Mouse (Mus musculus) lung, embryonic 15.5 days (tissue): ENCODE results near the gene Tsg101. TPM values are rescaled to one million over a fixed set of nuclear protein-coding genes. Genes with fewer than 3 reads are reported as not detected.
"Not testable (repeated sequence)": the region's sequence is repeated elsewhere in the genome, so short reads cannot be mapped to it uniquely, and the experiment has no call there.

Source experiments
- ATAC-seq: fragments of 200-750 bp; cut with Nextera tagmentation; 2 replicates; pipeline ENCODE4 v1.8.0; 2017; ENCODE audit warnings: moderate number of reproducible peaks, borderline replicate concordance; ENCODE audit not compliant: low FRiP score, low TSS enrichment; ENCODE audit errors: extremely low read depth
- H3K27ac ChIP-seq: fragments of 300-500 bp; sonication (generic); 2 replicates; pipeline ENCODE4 v1.5.1; 2015; ENCODE audit warnings: moderate library complexity, mild to moderate bottlenecking, inconsistent platforms
- H3K27me3 ChIP-seq: fragments of 300-500 bp; sonication (generic); 2 replicates; pipeline ENCODE4 v1.6.1; 2015; ENCODE audit warnings: inconsistent platforms
- H3K36me3 ChIP-seq: fragments of 300-500 bp; sonication (generic); 2 replicates; pipeline ENCODE4 v1.6.1; 2015; ENCODE audit warnings: inconsistent platforms
- H3K4me1 ChIP-seq: fragments of 300-500 bp; sonication (generic); 2 replicates; pipeline ENCODE4 v1.6.1; 2015; ENCODE audit warnings: inconsistent platforms
- H3K4me2 ChIP-seq: fragments of 300-500 bp; sonication (generic); 2 replicates; pipeline ENCODE4 v1.6.1; 2015; ENCODE audit warnings: inconsistent platforms, mild to moderate bottlenecking, moderate library complexity
- H3K4me3 ChIP-seq: fragments of 300-500 bp; sonication (generic); 2 replicates; pipeline ENCODE4 v1.5.1; 2015; ENCODE audit warnings: mild to moderate bottlenecking, inconsistent platforms
- H3K9ac ChIP-seq: fragments of 300-500 bp; sonication (generic); 2 replicates; pipeline ENCODE4 v1.6.1; 2015; ENCODE audit warnings: inconsistent platforms
- H3K9me3 ChIP-seq: fragments of 300-500 bp; sonication (generic); 2 replicates; pipeline ENCODE4 v1.6.1; 2016; ENCODE audit warnings: inconsistent platforms
- WGBS: fragments of 180-500 bp; shearing (Covaris S2); methylation state at CpG from one replicate; pipeline ENCODE4 v1.1.7; 2015; 5-methylcytosine and 5-hydroxymethylcytosine counted together
- polyA plus RNA-seq: library from polyadenylated mRNA; unstranded; fragments of >200 nt; fragmentation: Nextera tagmentation; extraction: Ambion mirVana; gene quantifications from 2 replicates; pipeline ENCODE4 v1.2.1, GENCODE M21; 2015

Tsg101 gene
- polyA plus RNA-seq, 1 experiment from 2014 or later: 163 TPM

DNA sequence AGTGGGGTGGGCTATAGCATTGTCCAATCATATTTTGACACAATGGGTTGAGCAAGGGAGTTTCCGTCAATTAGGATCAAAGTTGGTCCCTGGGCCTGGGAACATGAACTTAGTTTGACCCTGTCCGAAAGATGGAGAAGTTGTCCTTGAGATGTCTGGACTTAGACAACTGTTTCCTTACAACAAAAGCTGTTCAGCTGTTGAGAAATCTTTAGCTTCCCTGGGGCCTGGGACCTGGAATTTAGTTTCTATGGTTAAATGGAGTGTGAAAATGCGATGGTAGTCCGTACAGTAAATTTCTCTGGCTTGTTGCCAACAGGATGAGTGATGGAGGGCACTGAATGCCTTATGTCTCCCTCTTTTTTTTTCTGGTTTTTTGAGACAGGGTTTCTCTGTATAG lies 2.3 kb upstream of the Tsg101 start:
- Histone ChIP-seq H3K4me2 (no peak overlapping the region), H3K27me3 (no peaks in the 10 kb centered on the region), H3K4me3 (no peak overlapping the region), H3K9ac (no peak overlapping the region), H3K4me1 (peaks cover 30% of the 10 kb centered on the region), H3K27ac (no peak overlapping the region), H3K36me3 (no peaks in the 10 kb centered on the region; the same call in 1 of the 2 replicates), H3K9me3 (no peaks in the 10 kb centered on the region)
- WGBS: 41% methylated on average over 4 of the region's 4 CpGs
- ATAC-seq: no peak

DNA sequence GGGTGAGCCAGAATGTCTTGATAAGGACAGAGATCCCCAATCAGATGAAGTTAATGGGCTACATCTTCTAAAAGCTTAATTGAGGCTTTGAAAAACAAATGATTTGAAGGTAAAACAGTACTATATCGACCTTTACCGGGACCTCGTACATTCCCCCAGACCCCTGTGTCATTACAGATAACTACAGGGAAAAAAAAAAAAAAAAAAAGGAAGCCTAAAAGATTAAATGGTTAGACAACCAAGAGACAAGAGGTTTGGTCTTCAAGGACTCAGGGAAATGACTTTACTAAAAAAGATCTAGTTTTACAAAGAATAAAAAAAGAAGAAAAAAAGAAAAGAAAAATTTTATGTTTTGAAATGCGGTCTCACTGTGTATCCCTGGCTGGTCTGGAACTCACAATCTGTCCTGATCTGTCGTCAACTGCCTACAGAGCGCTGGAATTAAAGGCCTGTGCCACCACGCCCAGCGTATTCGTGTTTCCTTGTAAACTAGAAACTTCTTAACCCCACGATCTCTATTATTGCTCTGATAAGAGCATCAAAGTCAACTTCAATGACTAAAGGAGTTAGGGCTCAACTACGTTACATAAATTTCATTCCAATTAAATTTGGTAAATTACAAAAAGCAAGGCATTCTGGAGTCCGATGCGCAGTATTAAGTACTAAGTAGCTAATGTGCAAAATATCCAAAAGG lies 944 bp downstream of the Tsg101 start:
- peaks cover 3% of the 10 kb centered on the region; the same call in 1 of the 2 replicates for H3K36me3 ChIP-seq

DNA sequence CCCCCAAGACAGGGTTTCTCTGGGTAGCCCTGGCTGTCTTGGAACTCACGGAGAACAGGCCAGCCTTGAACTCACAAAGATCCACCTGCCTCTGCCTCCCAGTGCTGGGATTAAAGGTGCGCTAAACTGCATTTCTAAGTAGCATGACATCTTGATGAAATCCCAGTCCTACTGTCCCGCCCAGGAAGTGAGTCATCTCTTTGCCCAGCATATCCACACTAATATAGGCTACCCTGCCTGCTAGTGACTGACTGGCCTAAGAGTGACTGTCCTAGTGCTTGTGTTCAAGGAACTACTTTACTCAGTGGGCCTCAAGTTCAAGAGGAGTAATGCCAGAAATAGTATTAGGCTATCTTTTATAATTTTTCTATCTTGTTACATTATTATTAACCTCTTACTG lies 3.4 kb downstream of the Tsg101 start:
- 88% methylated on average over 3 of the region's 3 CpGs for WGBS
- Histone ChIP-seq H3K9me3 (no peaks in the 10 kb centered on the region), H3K36me3 (peaks cover 20% of the 10 kb centered on the region), H3K4me2 (no peak overlapping the region), H3K27me3 (no peaks in the 10 kb centered on the region), H3K4me3 (no peak overlapping the region), H3K9ac (no peak overlapping the region), H3K27ac (no peak overlapping the region), H3K4me1 (peaks cover 32% of the 10 kb centered on the region)
- no peak for ATAC-seq

More for the DNA sequence above, 944 bp downstream of the Tsg101 start:
- Histone ChIP-seq H3K4me1 (peaks cover 37% of the 10 kb centered on the region), H3K27ac (peak overlapping the region; percentile 98), H3K4me2 (peak overlapping the region; percentile 70), H3K9ac (peak overlapping the region; percentile 94), H3K9me3 (no peaks in the 10 kb centered on the region), H3K4me3 (peak overlapping the region; percentile 75), H3K27me3 (no peaks in the 10 kb centered on the region)
- no peak for ATAC-seq
- WGBS: 11% methylated on average over 13 of the region's 13 CpGs

DNA sequence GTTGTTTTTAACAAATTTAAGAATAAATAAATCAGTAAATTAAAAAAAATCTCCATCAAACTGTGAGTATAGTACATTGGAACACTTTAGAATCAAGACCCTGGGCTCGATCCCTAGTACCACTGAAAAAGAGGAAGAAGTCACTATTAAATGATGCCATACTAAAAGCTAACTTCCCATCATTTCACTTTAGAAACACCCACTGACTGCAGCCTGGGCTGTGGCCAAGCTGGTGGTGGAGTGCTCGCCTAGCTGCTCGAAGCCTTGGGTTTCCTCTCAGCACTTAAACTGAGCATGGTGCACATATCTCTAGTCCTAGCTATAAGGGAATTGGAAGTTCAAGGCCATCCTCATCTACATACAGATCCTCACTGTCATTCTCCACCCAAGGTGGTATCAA lies 8.5 kb downstream of the Tsg101 start:
- no peaks in the 10 kb centered on the region for H3K27me3 ChIP-seq
- H3K36me3 ChIP-seq: peaks cover 67% of the 10 kb centered on the region
- H3K9me3 ChIP-seq: no peaks in the 10 kb centered on the region
- H3K4me2 ChIP-seq: no peak overlapping the region
- no peak for ATAC-seq
- 0 out of 2 replicates have a peak, but pooled peaks cover under 1% of the 10 kb centered on the region for H3K4me1 ChIP-seq
- no peak overlapping the region for H3K27ac ChIP-seq
- H3K9ac ChIP-seq: no peak overlapping the region
- H3K4me3 ChIP-seq: no peak overlapping the region
- 86% methylated on average over 3 of the region's 3 CpGs for WGBS

DNA sequence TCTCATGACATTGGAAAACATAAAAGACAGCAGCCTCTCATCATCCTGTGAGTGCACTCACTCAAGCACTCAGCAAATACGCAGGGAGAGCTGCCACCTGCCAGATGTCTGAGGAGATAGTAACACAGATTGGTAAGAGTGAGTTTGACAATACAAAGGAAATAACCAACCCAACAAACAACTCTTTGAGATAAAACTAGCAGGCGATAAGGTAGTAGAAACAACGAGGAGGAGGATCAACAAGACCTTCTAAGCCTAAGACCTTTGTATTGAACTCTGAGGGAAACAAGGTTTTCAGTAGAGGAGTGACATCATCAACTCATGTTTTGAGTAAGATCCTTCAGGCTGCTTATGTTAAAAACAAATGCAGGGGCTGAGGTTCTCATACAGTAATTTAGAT lies 20.4 kb downstream of the Tsg101 start:
- no peak for ATAC-seq
- 82% methylated on average over 3 of the region's 3 CpGs for WGBS
- Histone ChIP-seq H3K36me3 (peaks cover 76% of the 10 kb centered on the region), H3K27ac (no peak overlapping the region), H3K4me2 (no peak overlapping the region), H3K4me1 (no peaks in the 10 kb centered on the region), H3K4me3 (no peak overlapping the region), H3K9ac (no peak overlapping the region), H3K9me3 (no peaks in the 10 kb centered on the region), H3K27me3 (no peaks in the 10 kb centered on the region)

DNA sequence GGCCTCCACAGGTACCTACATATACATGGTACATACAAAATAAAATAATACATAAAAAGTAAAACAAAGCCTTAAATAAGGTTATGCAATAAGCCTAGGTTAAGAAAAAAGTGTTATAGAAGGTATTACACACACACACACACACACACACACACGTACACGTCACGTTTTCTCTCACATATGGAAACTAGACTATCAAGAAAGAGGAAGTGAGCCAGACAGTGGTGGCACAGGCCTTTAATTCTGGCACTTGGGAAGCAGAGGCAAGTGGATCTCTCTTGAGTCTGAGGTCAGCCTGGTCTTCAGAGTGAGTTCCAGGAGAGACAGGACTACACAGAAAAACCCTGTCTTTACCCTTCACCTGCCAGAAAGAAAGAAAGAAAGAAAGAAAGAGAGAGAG lies 24.3 kb downstream of the Tsg101 start:
- H3K27ac ChIP-seq: no peak overlapping the region
- H3K9me3 ChIP-seq: no peaks in the 10 kb centered on the region
- H3K4me3 ChIP-seq: no peak overlapping the region
- 85% methylated on average over 3 of the region's 3 CpGs for WGBS
- H3K36me3 ChIP-seq: peaks cover 84% of the 10 kb centered on the region
- H3K27me3 ChIP-seq: no peaks in the 10 kb centered on the region
- H3K4me2 ChIP-seq: no peak overlapping the region
- no peaks in the 10 kb centered on the region for H3K4me1 ChIP-seq
- H3K9ac ChIP-seq: no peak overlapping the region
- ATAC-seq: no peak

DNA sequence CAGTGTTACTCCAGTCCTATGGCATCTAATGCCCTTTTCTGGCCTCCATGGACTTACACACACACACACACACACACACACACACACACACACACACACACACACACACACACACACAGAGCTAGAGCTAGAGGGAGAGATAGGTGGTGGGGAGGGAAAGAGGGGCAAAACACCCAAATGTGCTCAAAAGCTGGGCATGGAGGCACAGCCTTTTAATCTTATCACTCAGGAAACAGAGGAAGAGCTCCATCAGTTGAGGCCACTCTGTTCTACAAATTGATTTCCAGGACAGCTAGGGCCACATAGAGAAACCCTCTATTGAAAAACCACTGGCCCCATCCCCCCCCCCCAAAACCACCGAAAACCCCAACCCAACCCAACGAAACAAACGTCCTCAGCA lies 36.5 kb downstream of the Tsg101 start:
- no peaks in the 10 kb centered on the region for H3K27me3 ChIP-seq
- H3K27ac ChIP-seq: no peak overlapping the region
- no peak overlapping the region for H3K4me3 ChIP-seq
- no peaks in the 10 kb centered on the region for H3K9me3 ChIP-seq
- WGBS: 68% methylated on average over 3 of the region's 3 CpGs
- no peak overlapping the region for H3K9ac ChIP-seq
- H3K4me2 ChIP-seq: no peak overlapping the region
- ATAC-seq: no peak
- peaks cover 32% of the 10 kb centered on the region for H3K36me3 ChIP-seq
- H3K4me1 ChIP-seq: no peaks in the 10 kb centered on the region

DNA sequence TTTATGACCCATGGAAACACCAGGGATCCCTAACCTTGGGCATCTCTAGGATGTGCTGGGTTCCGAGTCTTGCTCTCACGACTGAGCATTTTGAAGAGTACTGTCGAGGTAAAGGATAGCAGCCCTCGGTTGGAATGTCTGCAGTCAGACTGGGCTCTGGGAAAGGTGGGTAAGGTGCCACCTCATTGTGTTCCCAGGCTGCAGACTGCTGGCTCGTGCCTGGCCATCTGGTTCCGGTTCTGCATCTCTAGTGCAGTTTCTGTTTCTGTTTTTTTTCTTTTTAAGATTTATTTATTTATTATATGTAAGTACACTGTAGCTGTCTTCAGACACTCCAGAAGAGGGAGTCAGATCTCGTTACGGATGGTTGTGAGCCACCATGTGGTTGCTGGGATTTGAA lies 37.8 kb downstream of the Tsg101 start:
- not testable (repeated sequence) for ATAC-seq, H3K4me1 ChIP-seq, H3K27me3 ChIP-seq, H3K9me3 ChIP-seq, H3K4me3 ChIP-seq, H3K9ac ChIP-seq, H3K27ac ChIP-seq, H3K4me2 ChIP-seq
- 71% methylated on average over 8 of the region's 8 CpGs for WGBS
- peaks cover 18% of the 10 kb centered on the region for H3K36me3 ChIP-seq

DNA sequence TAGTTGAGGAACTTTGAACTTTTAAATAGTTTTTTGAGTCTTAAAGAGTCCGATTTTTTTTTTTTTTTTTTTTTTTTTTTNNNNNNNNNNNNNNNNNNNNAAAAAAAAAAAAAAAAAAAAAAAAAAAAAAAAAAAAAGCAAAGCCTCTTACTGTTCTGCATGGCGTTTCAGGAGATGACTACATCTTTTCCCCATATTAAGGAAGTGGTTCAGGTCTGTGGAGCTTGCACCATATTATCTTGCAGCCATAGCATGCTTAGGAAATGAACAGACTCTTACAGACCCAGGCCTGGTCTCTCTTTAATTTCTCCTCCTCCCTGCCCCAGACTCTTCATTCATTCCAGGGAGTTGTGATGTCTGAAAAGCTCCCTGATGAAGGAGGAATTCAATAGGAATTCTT lies 38.8 kb downstream of the Tsg101 start:
- H3K9ac ChIP-seq: no peak overlapping the region
- H3K27me3 ChIP-seq: no peaks in the 10 kb centered on the region
- H3K27ac ChIP-seq: no peak overlapping the region
- H3K9me3 ChIP-seq: no peaks in the 10 kb centered on the region
- ATAC-seq: no peak
- no peak overlapping the region for H3K4me2 ChIP-seq
- H3K4me3 ChIP-seq: no peak overlapping the region
- peaks cover 8% of the 10 kb centered on the region for H3K36me3 ChIP-seq
- H3K4me1 ChIP-seq: no peaks in the 10 kb centered on the region
- WGBS: 81% methylated on average over 2 of the region's 2 CpGs

DNA sequence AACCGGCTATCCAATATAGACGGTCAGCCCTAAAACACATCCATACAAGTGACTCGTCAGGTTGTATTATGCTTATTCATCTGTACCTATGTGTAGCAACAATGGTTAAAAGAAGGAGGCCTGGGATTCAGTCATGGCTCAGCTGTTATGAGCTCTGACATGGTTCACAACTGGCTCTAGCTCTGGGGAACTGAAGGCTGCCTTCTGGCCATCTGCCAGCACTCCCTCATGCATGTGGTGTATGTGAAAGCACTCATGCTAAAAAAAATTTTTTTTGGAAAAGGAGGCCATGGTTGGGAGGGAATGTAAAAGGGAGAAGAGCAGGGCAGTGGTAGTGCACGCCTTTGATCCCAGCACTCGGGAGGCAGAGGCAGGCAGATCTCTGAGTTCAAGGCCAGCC lies 39.9 kb downstream of the Tsg101 start:
- no peak for ATAC-seq
- Histone ChIP-seq H3K27ac (no peak overlapping the region), H3K27me3 (no peaks in the 10 kb centered on the region), H3K4me3 (no peak overlapping the region), H3K4me1 (no peaks in the 10 kb centered on the region), H3K4me2 (no peak overlapping the region), H3K9me3 (no peaks in the 10 kb centered on the region), H3K9ac (no peak overlapping the region), H3K36me3 (0 out of 2 replicates have a peak, but pooled peaks cover 1% of the 10 kb centered on the region)
- 89% methylated on average over 5 of the region's 5 CpGs for WGBS

DNA sequence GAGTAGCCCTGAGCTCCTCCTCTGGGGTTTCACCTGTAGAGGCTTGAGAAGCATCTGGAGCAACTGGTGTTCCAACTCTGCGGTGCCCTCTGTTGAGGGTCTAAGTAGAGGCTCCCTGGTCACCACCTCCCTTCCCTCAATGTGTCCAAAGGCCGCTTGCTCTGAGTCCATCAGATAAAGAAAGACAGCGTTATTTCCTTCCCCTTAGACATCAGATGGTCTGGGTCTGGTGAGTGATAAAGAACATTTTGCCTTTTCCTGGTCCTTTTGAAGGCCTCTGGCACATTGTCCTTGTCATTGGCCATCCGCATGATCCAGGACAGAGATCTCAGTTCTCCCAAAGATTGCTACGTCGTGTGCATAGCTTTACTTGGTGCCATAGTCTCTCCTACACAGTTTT lies 42.5 kb downstream of the Tsg101 start:
- 72% methylated on average over 6 of the region's 6 CpGs for WGBS
- H3K9me3 ChIP-seq: no peaks in the 10 kb centered on the region
- H3K9ac ChIP-seq: no peak overlapping the region
- H3K36me3 ChIP-seq: no peaks in the 10 kb centered on the region
- no peak overlapping the region for H3K4me2 ChIP-seq
- no peak overlapping the region for H3K27ac ChIP-seq
- no peak overlapping the region for H3K4me3 ChIP-seq
- ATAC-seq: no peak
- no peaks in the 10 kb centered on the region for H3K4me1 ChIP-seq
- no peaks in the 10 kb centered on the region for H3K27me3 ChIP-seq

DNA sequence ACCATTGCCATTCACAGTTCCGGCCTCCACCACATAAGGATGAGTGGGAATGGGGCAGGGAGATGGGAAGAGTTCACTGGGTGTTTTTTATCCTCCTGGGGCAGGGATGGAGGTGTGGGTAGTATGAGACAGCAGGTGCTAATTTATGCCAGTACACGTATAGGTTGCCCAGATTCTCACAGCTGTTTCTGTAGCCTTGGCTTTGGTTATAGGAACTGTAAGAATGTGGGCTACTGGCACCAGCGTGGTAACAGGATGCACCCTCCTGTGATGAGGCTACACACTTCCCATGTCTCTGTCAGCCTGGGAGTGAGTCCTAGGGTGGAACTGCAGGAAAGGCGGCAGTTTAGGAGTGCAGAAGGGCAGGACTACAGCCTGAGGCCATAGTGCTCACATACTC lies 42.9 kb downstream of the Tsg101 start:
- H3K36me3 ChIP-seq: no peaks in the 10 kb centered on the region
- no peak overlapping the region for H3K27ac ChIP-seq
- H3K4me2 ChIP-seq: no peak overlapping the region
- no peaks in the 10 kb centered on the region for H3K27me3 ChIP-seq
- no peak overlapping the region for H3K9ac ChIP-seq
- no peak overlapping the region for H3K4me3 ChIP-seq
- H3K4me1 ChIP-seq: no peaks in the 10 kb centered on the region
- no peaks in the 10 kb centered on the region for H3K9me3 ChIP-seq
- no peak for ATAC-seq
- 70% methylated on average over 4 of the region's 4 CpGs for WGBS

DNA sequence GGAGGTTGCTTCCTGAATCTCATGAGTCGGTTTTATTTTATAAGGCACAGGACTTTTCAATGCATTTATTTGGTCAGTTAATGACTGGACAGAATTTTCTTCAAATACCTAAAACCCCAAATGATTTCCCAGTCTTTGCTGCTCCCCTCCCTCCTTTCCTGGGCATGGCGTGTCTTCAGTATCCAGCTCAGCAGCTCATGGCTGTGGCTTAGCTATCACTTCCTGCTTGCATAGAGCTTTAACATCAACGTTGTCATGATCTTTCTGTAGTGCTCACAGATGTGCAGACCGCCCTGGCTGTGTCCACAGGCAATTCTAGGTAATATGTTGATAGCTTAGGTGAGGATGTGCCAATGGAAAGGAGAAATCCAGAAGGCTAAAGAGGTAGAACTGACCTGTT lies 47.8 kb downstream of the Tsg101 start:
- Histone ChIP-seq H3K4me2 (no peak overlapping the region), H3K4me3 (no peak overlapping the region), H3K36me3 (no peaks in the 10 kb centered on the region), H3K27ac (no peak overlapping the region), H3K9me3 (no peaks in the 10 kb centered on the region), H3K4me1 (no peaks in the 10 kb centered on the region), H3K9ac (no peak overlapping the region), H3K27me3 (no peaks in the 10 kb centered on the region)
- 66% methylated on average over 4 of the region's 4 CpGs for WGBS
- no peak for ATAC-seq
